Mouse (Mus musculus) layer of hippocampus, postnatal 10 days (tissue): Measurements from ENCODE around the gene Tspan10. TPM values are rescaled to one million over a fixed set of nuclear protein-coding genes. Genes with fewer than 3 reads are reported as not detected.

Experiments
- DNase-seq, 2 experiments: peaks; one replicate each; pipeline ENCODE4 v3.0.0; 2021; ENCODE audit warnings: low spot score in 2 of 2
- total RNA-seq, 2 experiments: library from RNA; stranded (reverse); gene quantifications; 2 replicates each; pipeline ENCODE4 v1.2.3; 2021

Tspan10 gene
- total RNA-seq, 2 experiments from 2014 or later = 12.5 TPM; not detected in 1

DNA sequence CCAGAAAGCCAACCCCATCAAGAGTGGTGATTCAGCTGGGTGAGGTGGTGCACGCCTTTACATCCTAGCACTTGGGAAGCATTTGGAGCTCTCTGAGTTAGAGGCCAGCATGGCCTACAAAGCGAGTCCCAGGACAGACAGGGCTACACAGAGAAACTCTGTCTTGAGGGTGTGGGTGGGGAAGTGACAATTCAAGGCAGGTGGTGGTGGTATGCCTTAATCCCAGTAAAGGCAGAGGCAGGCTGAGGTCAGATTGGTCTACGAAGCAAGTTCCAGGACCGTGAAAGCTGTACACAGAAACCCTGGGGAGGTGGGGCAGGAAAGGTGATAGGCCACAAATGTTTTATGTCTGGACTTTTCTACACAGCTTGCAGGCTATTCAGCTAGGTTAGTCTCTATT lies 12.5 kb downstream of the Tspan10 start:
- DNase-seq = no peak

DNA sequence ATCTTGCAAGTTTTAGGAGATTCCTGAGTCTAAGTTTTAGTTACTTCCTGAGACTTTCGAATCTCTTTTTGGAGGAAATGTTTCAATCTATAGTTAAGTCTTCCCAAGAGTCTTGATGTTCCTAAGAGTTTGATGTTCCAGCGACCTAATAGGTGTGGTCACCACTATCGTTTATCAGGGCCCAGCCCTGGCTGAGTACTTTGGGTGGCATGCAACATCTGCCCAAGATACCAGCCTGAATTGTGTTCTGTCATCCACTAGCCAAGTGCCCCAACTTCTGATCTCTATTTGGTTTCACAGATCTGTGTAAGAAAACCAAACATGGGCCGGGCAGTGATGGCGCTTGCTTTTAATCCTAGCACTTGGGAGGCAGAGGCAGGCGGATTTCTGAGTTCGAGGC lies 13.0 kb downstream of the Tspan10 start:
- DNase-seq = no peak

DNA sequence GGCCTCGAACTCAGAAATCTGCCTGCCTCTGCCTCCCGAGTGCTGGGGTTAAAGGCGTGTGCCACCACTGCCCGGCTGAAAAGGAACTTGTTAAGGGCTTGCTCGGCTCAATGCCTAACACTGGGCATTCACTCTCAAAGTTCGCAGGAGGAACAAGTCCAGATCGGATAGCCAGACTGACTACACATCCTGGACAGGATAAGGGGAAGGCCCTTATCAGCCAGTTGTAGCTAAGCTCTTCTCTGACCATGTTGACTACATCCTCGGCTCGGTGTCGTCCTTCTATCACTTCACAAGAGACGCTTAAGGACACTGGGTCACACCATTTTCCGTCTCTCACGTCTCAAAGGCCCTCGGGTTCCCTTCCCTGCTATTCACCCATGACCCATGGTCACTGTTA lies 14.9 kb downstream of the Tspan10 start:
- no peak for DNase-seq

DNA sequence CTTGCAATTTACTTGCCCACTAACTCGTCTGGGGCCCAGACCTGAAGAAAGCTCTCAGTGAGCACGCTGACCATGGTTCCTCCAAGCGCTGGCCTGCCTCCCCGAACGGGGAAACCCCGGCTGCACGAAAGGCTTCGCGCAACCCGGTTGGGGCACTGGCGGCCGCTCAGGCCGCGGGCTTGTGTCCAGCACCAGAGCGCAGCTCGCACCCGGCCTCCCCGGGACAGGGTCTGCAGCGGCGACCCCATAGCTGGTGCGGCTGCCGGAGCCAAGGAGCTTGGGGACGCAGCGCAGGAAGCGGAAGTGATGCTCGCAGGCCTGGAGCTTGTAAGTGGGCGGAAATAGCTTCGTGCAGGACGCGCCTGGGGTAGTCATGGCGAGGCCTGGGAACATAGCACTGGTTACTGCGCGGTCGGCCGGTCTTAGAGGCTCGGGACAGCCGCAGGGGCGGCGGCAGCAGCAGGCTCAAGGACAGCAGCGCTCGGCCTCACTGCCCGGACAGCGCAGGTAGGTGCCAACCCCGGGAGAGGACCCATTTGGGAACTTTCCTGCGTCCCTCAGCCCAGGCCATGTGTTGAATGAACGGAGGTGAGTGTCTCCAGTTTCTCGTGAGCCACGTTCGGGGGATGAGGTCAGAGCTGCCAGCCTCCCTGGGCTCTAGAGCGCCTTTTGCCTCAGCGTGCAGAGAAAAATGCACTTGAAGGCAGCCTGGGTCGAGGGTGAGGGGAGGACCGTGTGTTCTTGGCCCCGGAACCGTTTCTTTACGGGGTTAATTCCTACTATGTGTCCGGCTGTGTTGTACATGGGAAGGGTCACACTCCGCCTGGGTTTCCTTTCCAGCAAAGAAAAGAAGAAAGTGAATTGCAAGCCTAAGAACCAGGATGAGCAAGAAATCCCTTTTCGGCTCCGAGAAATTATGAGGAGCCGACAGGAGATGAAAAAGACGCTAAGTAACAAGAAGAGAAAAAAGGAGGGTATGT lies 15.6 kb downstream of the Tspan10 start, which contains the start of the genes Oxld1 and Ccdc137:
Gene Oxld1, minus strand, starts transcription at position 297 of the 980 bp plus-strand sequence.
Gene Ccdc137, plus strand, starts transcription at position 344 of the 980 bp plus-strand sequence.
- DNase-seq = peak; percentile 79 to 81

DNA sequence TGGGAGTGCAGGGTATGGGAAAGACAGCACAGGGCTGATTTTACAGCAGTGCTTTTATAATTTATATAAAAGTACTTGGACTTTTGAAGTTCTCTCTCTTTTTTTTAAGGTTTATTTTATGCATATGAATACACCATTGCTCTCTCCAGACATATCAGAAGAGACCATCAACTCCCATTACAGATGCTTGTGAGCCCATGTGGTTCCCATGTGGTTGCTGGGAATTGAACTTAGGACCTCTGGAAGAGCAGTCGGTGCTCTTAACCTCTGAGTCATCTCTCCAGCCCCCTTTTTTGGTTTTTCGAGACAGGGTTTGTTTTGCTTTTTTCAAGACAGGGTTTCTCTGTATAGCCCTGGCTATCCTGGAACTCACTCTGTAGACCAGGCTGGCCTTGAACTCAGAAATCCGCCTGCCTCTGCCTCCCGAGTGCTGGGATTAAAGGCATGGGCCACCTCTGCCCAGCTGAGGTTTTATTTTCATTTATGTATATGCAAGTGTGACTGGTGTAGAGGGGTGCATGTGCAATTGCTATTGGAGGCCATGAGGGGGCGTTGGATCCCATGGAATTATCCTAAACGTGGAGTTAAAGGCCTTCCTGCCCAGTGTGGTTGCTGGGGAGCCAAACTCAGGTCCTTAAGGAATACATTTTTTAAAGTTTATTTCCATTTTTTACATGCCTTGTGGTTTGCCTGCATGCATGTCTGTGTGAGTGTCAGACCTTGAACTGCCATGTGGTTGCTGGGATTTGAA lies 16.6 kb downstream of the Tspan10 start:
- no peak for DNase-seq

DNA sequence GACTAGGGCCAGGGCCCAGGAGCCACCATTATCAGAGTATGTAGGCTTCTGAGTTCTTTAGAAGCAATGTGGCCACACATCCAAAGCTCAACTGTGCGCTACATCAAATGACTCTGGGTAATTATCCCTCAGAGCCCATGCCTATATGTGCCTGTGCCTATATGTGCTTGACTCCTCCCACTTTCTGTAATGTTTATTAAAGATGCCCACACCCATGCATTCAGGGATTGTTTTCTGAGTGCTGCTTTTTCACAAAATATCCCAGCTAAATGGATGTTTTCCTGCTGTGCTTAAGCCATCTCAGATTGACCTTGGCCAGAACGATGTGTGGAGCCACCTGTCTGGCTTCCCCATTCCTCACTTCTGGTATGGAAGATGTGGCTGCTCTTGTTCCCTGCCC lies 21.1 kb downstream of the Tspan10 start:
- no peak for DNase-seq

DNA sequence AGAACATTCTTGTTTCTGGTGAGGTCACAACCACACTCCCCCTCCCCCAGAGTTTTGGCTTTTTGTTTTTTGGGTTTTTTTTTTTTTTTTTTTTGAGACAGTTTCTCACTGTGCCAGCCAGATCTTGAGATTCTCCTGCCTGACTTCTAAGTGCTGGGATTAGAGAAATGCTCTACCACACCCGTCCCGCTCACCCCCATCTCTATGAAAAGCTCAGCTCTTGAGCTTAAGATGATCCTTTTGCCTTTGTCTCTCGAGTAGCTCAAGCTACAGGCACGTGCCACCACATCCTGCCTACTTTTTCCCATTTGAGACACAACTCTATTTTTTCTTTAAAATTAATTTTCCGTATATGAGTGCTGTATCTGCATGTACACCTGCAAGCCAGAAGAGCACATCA lies 21.9 kb downstream of the Tspan10 start:
- DNase-seq = no peak

DNA sequence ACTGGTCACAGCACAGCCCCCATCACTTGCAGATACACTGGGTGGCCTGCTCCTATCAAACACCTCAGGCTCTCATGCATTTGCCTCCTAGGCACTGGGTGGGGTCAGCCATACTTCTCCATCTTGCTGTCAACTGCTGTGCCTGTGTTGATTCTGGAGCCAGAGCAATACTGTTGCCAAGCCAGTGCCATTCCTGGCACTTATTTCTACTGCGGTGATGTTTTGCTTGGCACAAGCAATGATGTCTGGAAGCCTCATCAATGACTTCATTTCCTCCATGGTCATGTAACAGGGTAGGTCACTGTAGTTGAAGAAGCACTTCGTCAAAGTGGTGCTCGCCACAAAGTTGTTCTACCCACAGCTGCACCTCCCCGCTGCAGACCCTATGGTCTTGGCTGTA lies 23.1 kb downstream of the Tspan10 start:
- DNase-seq = no peak

DNA sequence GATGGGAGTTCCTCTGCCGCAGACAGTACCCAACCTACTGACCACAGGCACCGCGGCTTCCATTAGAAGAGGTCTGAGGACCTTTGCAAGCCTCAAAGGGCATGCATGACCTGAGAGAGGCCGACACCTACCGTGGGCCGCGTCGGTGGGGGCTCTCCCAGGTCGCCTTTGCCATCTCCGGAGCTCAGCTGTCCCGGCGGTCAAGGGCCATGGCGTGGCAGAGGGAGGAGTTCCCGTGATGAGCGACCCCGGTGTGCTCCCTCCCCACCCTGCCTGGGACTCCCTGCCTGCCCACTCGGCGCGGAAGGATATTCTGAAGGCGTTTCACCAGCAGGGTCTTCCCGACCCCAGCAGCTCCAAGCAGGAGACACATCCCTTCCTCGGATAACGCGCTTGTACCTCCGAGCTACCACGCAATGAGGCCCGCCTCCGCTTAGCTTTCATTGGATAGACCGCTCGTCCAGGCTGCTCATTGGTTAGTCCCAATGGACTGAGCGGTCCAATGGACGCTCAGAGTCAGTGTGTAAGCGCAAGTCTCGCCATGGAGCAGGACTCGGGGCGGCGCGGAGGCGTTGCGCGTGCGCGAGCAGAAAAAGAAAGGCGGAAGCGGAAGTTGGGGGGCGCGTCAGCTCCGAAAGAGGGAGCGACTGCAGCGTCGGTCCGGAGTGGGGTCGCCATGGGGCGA lies 24.7 kb downstream of the Tspan10 start, which contains the start of gene Arl16:
Gene Arl16, minus strand, starts transcription at position 557 of the 685 bp plus-strand sequence.
- DNase-seq = peak; percentile 93

DNA sequence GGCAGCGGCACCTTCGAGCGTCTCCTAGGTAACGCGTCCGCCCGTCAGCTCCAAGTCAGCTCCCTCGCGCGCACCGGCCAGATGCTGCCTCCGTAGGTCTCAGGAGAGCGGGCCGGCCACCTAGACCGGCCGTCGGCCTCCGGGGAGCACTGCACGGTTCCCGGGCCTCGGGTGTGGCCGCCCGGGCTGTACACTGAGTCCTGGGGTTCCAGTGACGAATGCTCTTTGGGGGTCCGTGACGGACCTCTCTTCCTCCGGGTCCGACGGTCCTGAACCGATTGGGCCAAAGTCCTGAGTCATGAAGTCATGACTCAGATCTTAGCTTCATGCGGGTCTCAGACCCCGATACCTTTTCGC lies 25.3 kb downstream of the Tspan10 start:
- DNase-seq = no peak

DNA sequence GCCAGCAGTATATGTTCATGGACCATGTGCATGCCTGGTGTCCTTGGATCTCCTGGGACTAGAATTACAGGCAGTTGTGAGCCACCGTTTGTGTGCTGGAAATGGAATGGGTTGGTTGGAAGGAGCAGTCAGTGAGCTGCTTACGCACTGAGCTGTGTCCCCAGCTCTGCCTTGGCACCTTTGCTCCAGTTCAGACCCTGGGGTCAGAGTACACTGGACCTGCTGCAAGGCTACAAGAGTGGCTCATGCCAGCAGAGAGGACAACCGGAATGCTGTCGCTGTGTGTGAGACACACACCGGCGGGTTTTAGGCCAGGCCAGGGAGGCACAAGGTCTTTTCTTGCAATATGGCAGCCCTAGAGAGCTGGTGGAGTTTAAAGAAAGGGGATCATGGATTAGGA lies 29.6 kb downstream of the Tspan10 start:
- no peak for DNase-seq

DNA sequence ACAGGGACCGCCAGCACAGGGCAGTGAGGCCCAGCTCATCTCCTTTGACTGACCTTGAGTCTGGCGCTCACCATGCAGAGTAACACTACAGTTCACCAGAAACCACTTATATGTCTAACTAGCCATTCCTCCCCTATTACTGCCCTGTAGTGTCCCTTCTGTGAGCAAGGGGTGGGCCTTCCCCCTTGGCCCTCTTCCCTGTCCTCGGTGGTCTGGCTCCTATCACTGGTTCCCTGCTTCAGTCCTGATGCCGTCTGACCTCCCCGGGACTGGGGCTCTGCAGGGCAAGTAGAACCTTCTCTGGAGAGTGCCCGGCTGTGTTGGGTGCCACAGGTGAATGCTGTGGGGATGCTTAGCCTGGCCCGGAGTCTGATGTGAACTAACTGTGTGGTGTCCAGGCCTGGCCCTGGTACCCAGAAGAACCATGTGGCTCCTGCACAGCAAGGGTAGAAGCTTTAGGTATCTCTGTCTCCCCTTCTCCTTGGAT lies 41.0 kb downstream of the Tspan10 start:
- DNase-seq = no peak

DNA sequence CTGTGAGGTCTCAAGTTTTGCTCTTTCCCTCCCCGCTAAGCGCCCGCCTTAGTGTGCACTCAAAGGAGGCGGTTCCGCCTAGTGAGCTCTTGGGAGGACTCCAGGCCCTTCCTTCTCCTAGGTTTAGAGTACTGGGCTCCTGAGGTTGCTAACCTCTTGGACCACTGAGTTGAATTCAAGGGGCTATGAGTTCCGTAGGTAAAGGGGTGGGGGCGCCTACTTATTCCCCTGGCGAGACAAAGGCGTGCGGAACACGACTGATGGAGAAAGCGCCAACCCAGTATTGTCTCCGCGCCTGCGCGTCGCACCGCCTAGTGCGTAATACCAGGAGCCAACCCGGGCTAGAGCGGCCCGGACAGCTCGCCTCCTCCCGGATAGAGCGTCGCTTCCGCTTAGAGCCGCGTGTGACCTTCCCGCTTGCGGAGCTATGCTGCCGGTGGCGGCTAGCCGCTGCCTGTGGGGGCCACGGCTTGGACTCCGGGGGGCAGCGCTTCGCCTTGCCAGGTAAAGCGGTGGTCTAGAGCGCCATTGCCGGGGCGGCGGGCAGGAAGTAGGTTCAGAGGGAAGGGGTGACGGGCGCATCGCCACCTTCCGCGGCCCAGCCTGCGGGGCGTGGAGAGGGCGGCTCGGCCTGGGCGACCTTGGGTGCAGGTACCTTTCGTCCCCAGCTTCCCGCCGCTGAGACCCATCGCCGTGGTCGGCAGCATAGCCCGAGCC lies 42.0 kb downstream of the Tspan10 start, which contains the start of gene Mrpl12:
Gene Mrpl12, plus strand, starts transcription at position 349 of the 717 bp plus-strand sequence.
- DNase-seq = peak; percentile 88 to 89

DNA sequence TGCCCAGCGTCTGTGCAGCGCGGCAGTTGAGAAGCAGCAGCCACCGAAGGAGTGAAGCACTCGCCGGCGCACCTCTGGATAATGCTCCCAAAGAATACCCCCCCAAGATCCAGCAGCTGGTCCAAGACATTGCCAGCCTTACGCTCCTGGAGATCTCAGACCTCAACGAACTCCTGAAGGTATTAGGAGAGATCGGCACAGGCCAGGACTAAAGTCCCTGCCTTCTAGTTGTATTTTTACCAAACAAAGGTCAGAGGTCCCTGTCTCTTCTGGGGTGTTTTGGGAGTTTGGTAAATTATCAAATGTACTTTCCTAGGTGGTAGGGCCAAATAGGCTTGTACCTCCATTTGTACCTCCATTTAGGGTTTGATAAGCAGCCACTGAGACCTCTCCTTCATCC lies 42.8 kb downstream of the Tspan10 start:
- no peak for DNase-seq

DNA sequence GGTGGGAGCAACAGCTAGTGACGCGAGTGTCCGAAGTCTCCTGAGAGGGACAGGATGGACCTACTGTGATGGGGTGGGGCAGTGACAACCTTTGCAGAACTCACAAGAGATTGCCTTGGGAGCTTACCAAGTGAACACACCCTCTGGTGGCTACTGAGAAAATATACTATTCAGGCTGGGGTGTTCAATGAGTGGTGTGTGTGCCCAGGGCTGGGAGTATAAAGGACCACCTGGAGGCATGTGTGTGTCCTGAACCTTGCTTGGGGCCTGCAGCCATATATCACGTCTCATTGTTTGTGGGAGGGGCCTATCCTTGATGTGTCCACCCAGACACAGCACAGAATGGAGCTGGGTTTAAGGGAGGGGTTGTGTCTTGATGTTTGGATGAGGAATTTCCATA lies 46.1 kb downstream of the Tspan10 start:
- DNase-seq = no peak

DNA sequence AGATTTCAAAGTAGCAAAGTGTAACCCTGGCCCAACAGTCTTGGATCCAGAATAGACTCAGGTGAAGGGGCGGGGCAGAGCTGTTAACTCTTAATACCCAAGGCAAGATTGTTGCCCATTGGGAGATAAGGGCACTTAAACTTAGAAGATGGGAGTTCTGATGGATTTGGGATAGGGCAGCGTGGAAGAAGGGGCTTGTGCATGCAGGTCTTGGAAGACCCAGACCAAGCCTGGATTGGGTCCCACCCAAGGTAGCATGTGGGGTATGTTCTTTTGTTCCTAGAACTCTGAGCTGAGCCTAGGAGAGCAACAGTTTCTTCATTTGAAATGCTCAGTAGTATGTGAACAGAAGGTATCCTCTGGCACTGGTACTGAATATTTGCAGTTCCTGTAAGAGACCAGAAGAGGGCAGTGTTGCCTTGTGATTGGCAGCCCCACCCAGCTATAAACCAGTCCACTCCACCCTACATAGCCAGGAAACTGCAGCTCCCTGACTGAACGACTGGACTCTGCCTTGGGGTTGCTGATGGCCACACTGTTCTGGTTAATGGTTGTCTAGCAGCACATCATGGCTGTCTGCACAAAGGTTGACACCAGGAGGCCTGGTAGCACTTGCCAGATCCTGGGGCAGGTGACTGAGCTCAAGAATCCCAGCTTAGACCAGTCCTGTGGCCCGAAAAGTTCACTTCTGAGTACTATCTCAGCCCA lies 46.8 kb downstream of the Tspan10 start:
- DNase-seq = peak; percentile 63 to 74

DNA sequence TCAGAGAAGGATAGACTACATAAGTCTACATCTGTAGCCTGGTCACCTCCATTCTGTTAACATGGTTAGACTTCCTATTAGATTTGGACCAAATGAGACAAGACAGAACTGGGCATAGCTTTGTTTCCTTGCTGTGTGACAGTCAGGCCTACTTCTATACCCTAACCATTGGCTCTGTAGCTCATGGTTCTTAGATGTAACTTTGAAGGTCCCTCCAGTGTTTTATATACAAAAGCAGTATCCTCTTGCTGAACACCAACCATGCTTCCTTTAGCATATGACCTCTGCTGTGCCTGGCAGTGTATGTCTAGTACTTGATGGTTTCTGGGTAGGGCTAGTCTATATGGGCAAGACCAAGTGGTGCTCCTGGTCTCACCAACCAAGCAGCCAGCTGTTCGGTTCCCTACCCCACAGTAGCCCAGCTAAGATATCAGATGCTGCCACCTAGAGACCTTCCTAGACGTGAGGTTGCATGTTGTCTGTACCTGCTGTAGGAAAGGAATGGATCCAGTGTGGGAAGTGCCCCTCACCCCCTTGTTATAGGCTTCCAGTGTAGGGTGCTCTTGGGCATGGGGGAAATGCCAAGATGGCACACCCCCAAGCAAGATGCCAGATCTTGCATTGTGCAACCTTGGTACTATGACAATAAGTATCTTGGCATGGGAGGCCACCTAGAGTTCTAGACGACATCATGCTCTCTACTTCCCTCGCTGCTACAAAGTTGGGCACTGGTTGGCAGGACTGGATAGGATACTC lies 48.0 kb downstream of the Tspan10 start:
- peak; percentile 28 to 39 for DNase-seq

DNA sequence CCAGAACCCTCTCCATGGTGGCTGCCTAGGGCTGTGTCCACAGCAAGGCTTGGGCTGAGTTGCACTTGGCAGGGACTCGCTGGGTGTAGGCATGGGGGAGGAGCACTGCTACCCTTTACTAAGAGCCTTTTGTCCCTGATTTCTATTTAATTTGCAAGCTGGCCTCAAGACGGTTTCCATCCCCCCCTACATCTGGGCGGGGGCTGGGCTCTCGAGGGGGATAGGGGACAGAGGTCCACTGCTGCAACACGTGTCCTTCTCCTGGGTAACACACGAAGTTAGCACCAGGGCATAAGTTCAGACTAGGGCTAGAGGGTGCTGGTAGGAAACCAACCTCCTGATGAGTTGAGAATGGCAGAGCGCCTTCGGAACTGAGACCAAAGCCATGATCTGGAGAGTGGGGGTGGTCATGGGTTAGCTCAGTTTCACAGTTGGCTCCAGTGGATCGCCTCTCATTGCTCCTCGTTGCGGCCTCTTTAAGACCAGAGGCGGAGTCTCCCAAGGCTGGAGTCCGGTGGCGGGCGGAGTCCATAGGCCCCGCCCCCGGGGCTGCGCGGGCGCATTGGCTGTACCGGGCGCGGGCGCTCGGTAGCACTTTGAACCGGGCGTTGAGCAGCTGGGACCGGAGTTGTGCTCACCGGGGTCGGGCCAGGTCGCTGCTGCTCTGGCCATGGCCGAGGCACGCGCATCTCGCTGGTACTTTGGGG lies 49.0 kb downstream of the Tspan10 start, which contains the start of gene Slc25a10:
Gene Slc25a10, plus strand, starts transcription at position 524 of the 707 bp plus-strand sequence.
- DNase-seq = peak; percentile 83 to 87
